Mouse (Mus musculus): ENCODE measurements around the gene Fcgbp. TPM values are rescaled to one million over a fixed set of nuclear protein-coding genes. Genes with fewer than 3 reads are reported as not detected.

Fcgbp gene
- polyA plus RNA-seq, 1 experiment from 2014 or later, result 0.40 TPM

GRCm38 (mm10) chr7:28159893-28160292, 88.9 kb downstream of the Fcgbp start:
- Histone ChIP-seq H3K4me1 (ENCODE audit: control insufficient read depth, insufficient read depth, low read length) (no peaks in the 10 kb centered on the region), H3K27ac (replicated peaks; ENCODE audit: low read depth, low read length) (no peak overlapping the region), H3K4me2 (ENCODE audit: low read depth, severe bottlenecking) (no peak overlapping the region), H3K9me3 (ENCODE audit: control insufficient read depth, low read length) (no peaks in the 10 kb centered on the region), H3K36me3 (ENCODE audit: control insufficient read depth, insufficient read depth, low read length) (no peaks in the 10 kb centered on the region), H3K4me3 (ENCODE audit: low read depth, low read length) (no peak overlapping the region), H3K9ac (ENCODE audit: low read length) (no peak overlapping the region), H3K27me3 (ENCODE audit: control insufficient read depth, insufficient read depth, low read length) (no peaks in the 10 kb centered on the region)
- 86% methylated on average over 3 of the region's 3 CpGs for WGBS
- ATAC-seq (ENCODE audit: insufficient number of reproducible peaks, low FRiP score, low TSS enrichment, low read depth), result no peak
- no peak for DNase-seq (ENCODE audit: low spot score)

GRCm38 (mm10) chr7:28161163-28161749, 90.2 kb downstream of the Fcgbp start:
- no peaks in the 10 kb centered on the region for H3K9me3 ChIP-seq (ENCODE audit: control insufficient read depth, low read length)
- no peak overlapping the region for H3K9ac ChIP-seq (ENCODE audit: low read length)
- no peak overlapping the region for H3K4me2 ChIP-seq (ENCODE audit: low read depth, severe bottlenecking)
- H3K27ac ChIP-seq (replicated peaks; ENCODE audit: low read depth, low read length), result no peak overlapping the region
- DNase-seq (ENCODE audit: low spot score), result no peak
- H3K27me3 ChIP-seq (ENCODE audit: control insufficient read depth, insufficient read depth, low read length), result no peaks in the 10 kb centered on the region
- H3K4me1 ChIP-seq (ENCODE audit: control insufficient read depth, insufficient read depth, low read length), result no peaks in the 10 kb centered on the region
- WGBS, result 54% methylated on average over 9 of the region's 9 CpGs
- no peaks in the 10 kb centered on the region for H3K36me3 ChIP-seq (ENCODE audit: control insufficient read depth, insufficient read depth, low read length)
- H3K4me3 ChIP-seq (ENCODE audit: low read depth, low read length), result no peak overlapping the region
- ATAC-seq (ENCODE audit: insufficient number of reproducible peaks, low FRiP score, low TSS enrichment, low read depth), result no peak

- Histone ChIP-seq H3K27ac (replicated peaks; ENCODE audit: low read depth, low read length) (no peak overlapping the region), H3K9me3 (ENCODE audit: control insufficient read depth, low read length) (no peaks in the 10 kb centered on the region), H3K36me3 (ENCODE audit: control insufficient read depth, insufficient read depth, low read length) (no peaks in the 10 kb centered on the region), H3K4me3 (ENCODE audit: low read depth, low read length) (no peak overlapping the region), H3K27me3 (ENCODE audit: control insufficient read depth, insufficient read depth, low read length) (no peaks in the 10 kb centered on the region), H3K4me1 (ENCODE audit: control insufficient read depth, insufficient read depth, low read length) (peaks cover 7% of the 10 kb centered on the region), H3K9ac (ENCODE audit: low read length) (no peak overlapping the region), H3K4me2 (ENCODE audit: low read depth, severe bottlenecking) (no peak overlapping the region)
- 77% methylated on average over 6 of the region's 6 CpGs for WGBS
- DNase-seq (ENCODE audit: low spot score) (no peak), ATAC-seq (ENCODE audit: insufficient number of reproducible peaks, low FRiP score, low TSS enrichment, low read depth) (no peak)
Observed at GRCm38 (mm10) chr7:28165406-28165805, 94.4 kb downstream of the Fcgbp start.

GRCm38 (mm10) chr7:28168320-28169115, 97.5 kb downstream of the Fcgbp start:
- Histone ChIP-seq H3K27me3 (ENCODE audit: control insufficient read depth, insufficient read depth, low read length) (no peaks in the 10 kb centered on the region), H3K36me3 (ENCODE audit: control insufficient read depth, insufficient read depth, low read length) (no peaks in the 10 kb centered on the region), H3K9ac (ENCODE audit: low read length) (peak overlapping the region; percentile 66), H3K4me3 (ENCODE audit: low read depth, low read length) (peak overlapping the region; percentile 66), H3K4me2 (ENCODE audit: low read depth, severe bottlenecking) (peak overlapping the region; percentile 87), H3K27ac (replicated peaks; ENCODE audit: low read depth, low read length) (no peak overlapping the region), H3K4me1 (ENCODE audit: control insufficient read depth, insufficient read depth, low read length) (peaks cover 13% of the 10 kb centered on the region), H3K9me3 (ENCODE audit: control insufficient read depth, low read length) (no peaks in the 10 kb centered on the region)
- DNase-seq (ENCODE audit: low spot score), result peak; percentile 77
- ATAC-seq (ENCODE audit: insufficient number of reproducible peaks, low FRiP score, low TSS enrichment, low read depth), result no peak
- 13% methylated on average over 9 of the region's 9 CpGs for WGBS

- Histone ChIP-seq H3K36me3 (ENCODE audit: control insufficient read depth, insufficient read depth, low read length) (no peaks in the 10 kb centered on the region; the same call in 1 of the 2 replicates), H3K9ac (ENCODE audit: low read length) (peak within 1 kb of the TSS; percentile 66), H3K27ac (replicated peaks; ENCODE audit: low read depth, low read length) (peak within 1 kb of the TSS; percentile 48), H3K4me2 (ENCODE audit: low read depth, severe bottlenecking) (peak within 1 kb of the TSS; percentile 87), H3K4me1 (ENCODE audit: control insufficient read depth, insufficient read depth, low read length) (peaks cover 13% of the 10 kb centered on the region), H3K27me3 (ENCODE audit: control insufficient read depth, insufficient read depth, low read length) (no peaks in the 10 kb centered on the region), H3K4me3 (ENCODE audit: low read depth, low read length) (peak within 1 kb of the TSS; percentile 66), H3K9me3 (ENCODE audit: control insufficient read depth, low read length) (no peaks in the 10 kb centered on the region)
- ATAC-seq (ENCODE audit: insufficient number of reproducible peaks, low FRiP score, low TSS enrichment, low read depth) (peak; percentile 83), DNase-seq (ENCODE audit: low spot score) (peak; percentile 95)
- WGBS, result under 1% methylated on average over 80 of the region's 80 CpGs
Observed at GRCm38 (mm10) chr7:28169489-28170422, 98.7 kb downstream of the Fcgbp start, which contains the start of gene Fbl. TSS of gene Fbl (plus strand) at chr7:28169710.

Other genes with a start within 250 kb of the Fcgbp start
- 10.1 and 12.0 TPM in 2 replicates for gene Zfp59, start 232.6 kb upstream of the Fcgbp start, polyA plus RNA-seq (2014; fragmentation: Nextera tagmentation; extraction: Ambion mirVana)
- 3.6 and 4.4 TPM in 2 replicates for gene Zfp607a, start 213.7 kb upstream of the Fcgbp start, polyA plus RNA-seq (2014; fragmentation: Nextera tagmentation; extraction: Ambion mirVana)
- 9.7 and 10.0 TPM in 2 replicates for gene Zfp974, start 141.8 kb upstream of the Fcgbp start, polyA plus RNA-seq (2014; fragmentation: Nextera tagmentation; extraction: Ambion mirVana)
- gene Zfp780b, start 92.1 kb upstream of the Fcgbp start, polyA plus RNA-seq (2014; fragmentation: Nextera tagmentation; extraction: Ambion mirVana), result 20.2 and 20.4 TPM in 2 replicates
- gene Zfp850, start 57.1 kb upstream of the Fcgbp start, polyA plus RNA-seq (2014; fragmentation: Nextera tagmentation; extraction: Ambion mirVana), result 8.6 and 9.2 TPM in 2 replicates
- 411 and 438 TPM in 2 replicates for gene Psmc4, start 21.1 kb upstream of the Fcgbp start, polyA plus RNA-seq (2014; fragmentation: Nextera tagmentation; extraction: Ambion mirVana)
- gene 9530053A07Rik, start 58.2 kb downstream of the Fcgbp start, polyA plus RNA-seq (2014; fragmentation: Nextera tagmentation; extraction: Ambion mirVana), result 0.01 and 0.06 TPM in 2 replicates
- gene Fbl, start 98.5 kb downstream of the Fcgbp start, polyA plus RNA-seq (2014; fragmentation: Nextera tagmentation; extraction: Ambion mirVana), result 55.7 and 56.1 TPM in 2 replicates
- 19.2 and 20.1 TPM in 2 replicates for gene Dyrk1b, start 108.2 kb downstream of the Fcgbp start, polyA plus RNA-seq (2014; fragmentation: Nextera tagmentation; extraction: Ambion mirVana)
- gene Eid2, start 196.6 kb downstream of the Fcgbp start, polyA plus RNA-seq (2014; fragmentation: Nextera tagmentation; extraction: Ambion mirVana), result 12.8 and 16.2 TPM in 2 replicates
- gene Eid2b, start 206.5 kb downstream of the Fcgbp start, polyA plus RNA-seq (2014; fragmentation: Nextera tagmentation; extraction: Ambion mirVana), result 11.4 TPM in 2 replicates
- gene Selenov, start 219.9 kb downstream of the Fcgbp start, polyA plus RNA-seq (2014; fragmentation: Nextera tagmentation; extraction: Ambion mirVana), result 0.41 TPM in 1 of 2 replicates, not detected in the other
- gene Dll3, start 231.0 kb downstream of the Fcgbp start, polyA plus RNA-seq (2014; fragmentation: Nextera tagmentation; extraction: Ambion mirVana), result 2.7 and 4.3 TPM in 2 replicates
- gene Timm50, start 240.8 kb downstream of the Fcgbp start, polyA plus RNA-seq (2014; fragmentation: Nextera tagmentation; extraction: Ambion mirVana), result 184 and 205 TPM in 2 replicates

Measured in limb, embryonic 11.5 days (tissue).